Mouse (Mus musculus): ENCODE data around the gene Pga5. TPM values are rescaled to one million over a fixed set of nuclear protein-coding genes. Genes with fewer than 3 reads are reported as not detected.

The Pga5 gene
- polyA plus RNA-seq, 1 experiment = not detected

DNA sequence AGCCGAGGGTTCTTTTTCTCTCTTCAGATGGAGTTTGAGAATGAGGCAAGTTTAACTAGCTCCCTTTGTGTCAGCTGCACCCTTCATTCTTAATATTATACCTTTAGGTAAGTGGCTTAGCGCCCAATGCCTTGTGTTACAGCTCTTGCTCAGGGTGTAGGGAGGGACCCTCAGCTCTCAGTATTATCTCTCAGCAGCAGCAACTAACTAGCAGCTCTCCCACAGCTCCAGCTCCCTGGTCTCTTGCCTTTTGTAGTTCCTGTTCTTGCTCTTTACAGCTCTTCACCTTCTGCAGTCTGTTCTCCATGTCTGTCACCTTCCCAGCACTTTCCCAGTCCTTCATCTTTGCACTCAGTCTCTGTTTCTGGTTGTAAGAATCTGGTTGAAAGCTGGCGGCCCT is 13.8 kb upstream of the Pga5 start:
- Histone ChIP-seq H3K4me3 (replicated peaks) (peak overlapping the region; percentile 47), H3K27me3 (replicated peaks) (no peaks in the 10 kb centered on the region), H3K9me3 (no peaks in the 10 kb centered on the region), H3K36me3 (replicated peaks; ENCODE audit: low read length) (peaks cover 34% of the 10 kb centered on the region), H3K4me1 (peaks cover 92% of the 10 kb centered on the region)
- TF ChIP-seq GATA1 (IDR thresholded peaks at IDR 0.05; ENCODE audit: borderline replicate concordance, low read length) = no peak
- TF ChIP-seq FLI1 (IDR thresholded peaks at IDR 0.05; ENCODE audit: low read length) = no peak

DNA sequence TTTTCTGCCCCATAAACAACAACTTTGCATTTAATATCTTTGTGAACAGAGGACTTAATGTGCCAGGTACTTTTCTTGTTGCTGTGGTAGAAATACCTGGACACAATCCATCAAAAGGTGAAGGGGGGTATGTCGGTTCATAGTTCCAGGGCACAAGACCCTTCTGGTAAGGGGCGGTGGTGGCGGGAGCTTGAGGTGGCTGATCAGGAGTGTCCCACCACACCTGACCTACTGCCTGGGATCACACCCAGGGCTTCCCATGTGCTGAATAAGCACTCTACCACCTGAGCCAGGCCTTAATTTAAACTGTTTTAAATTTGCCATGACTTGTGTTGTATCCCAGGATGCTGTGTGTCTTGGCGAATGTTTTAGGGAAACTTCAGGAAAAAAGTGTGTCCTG is 13.2 kb upstream of the Pga5 start:
- Histone ChIP-seq H3K36me3 (replicated peaks; ENCODE audit: low read length) (peaks cover 34% of the 10 kb centered on the region), H3K4me1 (peaks cover 92% of the 10 kb centered on the region), H3K4me3 (replicated peaks) (no peak overlapping the region)

DNA sequence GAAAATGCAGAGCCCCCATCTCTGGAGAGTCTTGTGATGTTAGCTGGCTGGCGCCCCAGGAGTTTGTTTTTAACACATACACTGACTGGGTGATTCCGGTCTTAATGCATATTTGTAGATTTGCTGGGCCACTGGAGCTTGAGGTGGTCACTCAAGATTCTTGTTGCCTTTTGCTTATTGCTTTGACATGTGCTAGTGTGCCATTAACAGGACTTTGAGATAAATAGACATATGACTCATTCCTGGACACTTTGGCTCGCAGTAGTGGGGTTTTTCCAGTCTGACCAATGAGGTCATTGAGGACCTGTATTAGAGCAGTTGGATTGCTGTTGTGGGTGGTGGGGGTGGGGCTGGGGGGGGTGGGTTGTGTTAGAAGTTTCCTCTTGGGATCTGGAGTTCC is 12.5 kb upstream of the Pga5 start:
- Histone ChIP-seq H3K4me1 (peaks cover 92% of the 10 kb centered on the region), H3K36me3 (replicated peaks; ENCODE audit: low read length) (peaks cover 33% of the 10 kb centered on the region), H3K27me3 (replicated peaks) (no peaks in the 10 kb centered on the region), H3K9me3 (no peaks in the 10 kb centered on the region), H3K4me3 (replicated peaks) (peak overlapping the region; percentile 99)
- no peak for TF ChIP-seq FLI1 (IDR thresholded peaks at IDR 0.05; ENCODE audit: low read length)
- no peak for TF ChIP-seq GATA1 (IDR thresholded peaks at IDR 0.05; ENCODE audit: borderline replicate concordance, low read length)

More for the DNA sequence above, 13.2 kb upstream of the Pga5 start:
- TF ChIP-seq GATA1 (IDR thresholded peaks at IDR 0.05; ENCODE audit: borderline replicate concordance, low read length) (no peak), FLI1 (IDR thresholded peaks at IDR 0.05; ENCODE audit: low read length) (no peak)
- no peaks in the 10 kb centered on the region for H3K9me3 ChIP-seq
- H3K27me3 ChIP-seq (replicated peaks) = no peaks in the 10 kb centered on the region

DNA sequence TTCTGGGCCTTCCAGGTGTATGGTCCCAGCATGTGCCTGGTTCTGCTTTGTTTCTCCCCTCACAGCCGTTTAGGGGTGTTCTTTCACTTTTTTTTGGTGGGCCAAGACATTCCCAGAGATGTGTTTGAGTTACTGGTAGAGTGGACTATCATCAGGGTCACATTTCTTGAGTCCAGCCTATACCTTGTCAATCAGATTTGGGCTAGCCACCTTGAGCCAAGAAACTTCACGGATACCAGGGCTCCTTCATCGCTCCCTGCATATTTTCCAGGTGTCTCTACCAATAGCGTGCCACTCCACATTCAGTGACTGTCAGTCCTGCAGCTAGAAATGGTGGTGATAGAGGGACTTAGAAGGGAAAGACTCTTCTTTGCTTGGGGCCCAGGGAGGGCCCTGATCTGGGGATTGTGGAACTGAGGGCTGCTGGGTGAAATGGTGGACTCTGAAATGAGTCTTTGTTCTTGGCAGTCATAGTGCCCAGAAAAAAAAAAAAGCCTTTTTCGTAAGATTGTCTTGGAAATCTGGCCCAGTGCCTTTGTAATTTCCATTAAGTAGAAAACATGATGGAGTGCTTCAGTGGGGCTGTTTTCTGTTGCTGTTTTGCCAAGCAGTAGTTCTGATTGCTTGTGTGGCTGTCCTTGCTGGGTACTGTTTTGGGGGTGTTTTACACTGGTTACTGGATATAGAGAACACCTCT is 11.7 kb upstream of the Pga5 start:
- H3K27me3 ChIP-seq (replicated peaks) = peaks cover 2% of the 10 kb centered on the region
- H3K4me3 ChIP-seq (replicated peaks) = peak overlapping the region; percentile 99
- peaks cover 93% of the 10 kb centered on the region for H3K4me1 ChIP-seq
- TF ChIP-seq GATA1 (IDR thresholded peaks at IDR 0.05; ENCODE audit: borderline replicate concordance, low read length) = no peak
- peaks cover 29% of the 10 kb centered on the region for H3K36me3 ChIP-seq (replicated peaks; ENCODE audit: low read length)
- H3K9me3 ChIP-seq = no peaks in the 10 kb centered on the region

DNA sequence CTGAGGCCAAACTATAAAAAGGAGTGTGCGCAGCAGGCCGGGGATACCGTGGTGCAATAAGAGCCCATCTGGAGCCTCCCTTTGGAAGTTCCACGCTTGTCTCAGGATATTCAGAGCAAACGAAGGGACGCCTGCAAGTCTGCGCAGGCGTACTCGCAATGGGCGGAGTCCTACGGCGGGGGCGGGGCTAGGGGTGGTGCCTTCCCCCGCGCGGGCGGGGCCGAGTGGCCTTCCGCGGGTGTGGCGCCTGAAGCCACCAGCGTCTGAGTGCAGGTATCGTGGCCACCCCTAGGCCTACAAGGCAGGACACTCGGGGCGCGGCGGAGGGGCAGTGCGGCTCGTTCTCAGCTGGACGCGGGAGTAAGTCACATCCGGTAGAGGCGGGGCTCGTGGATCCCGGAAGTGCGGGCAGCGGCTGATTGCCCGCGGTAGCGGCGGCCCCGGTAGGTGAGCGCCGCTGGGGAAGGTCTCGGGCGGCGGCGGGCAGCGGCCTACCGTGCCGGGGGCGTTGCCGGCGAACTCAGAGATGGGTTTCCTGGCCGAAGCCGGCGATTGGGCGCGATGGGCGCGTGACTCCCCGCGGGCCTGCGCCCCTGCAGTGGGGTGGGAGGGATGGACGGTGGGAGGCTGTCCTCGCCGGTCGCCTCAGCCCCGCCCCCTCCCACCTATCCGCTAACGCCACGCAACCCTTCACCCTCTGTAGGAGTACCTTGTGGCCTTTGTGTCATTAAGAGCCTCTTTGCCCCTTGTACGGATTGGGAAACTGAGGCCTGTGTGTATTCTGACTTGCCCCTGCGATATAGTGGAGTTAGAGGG is 10.9 kb upstream of the Pga5 start, which contains the start of gene Vps37c:
Gene Vps37c (plus strand): TSS at position 199 of the 816 bp plus-strand sequence.
- Histone ChIP-seq H3K9me3 (no peaks in the 10 kb centered on the region), H3K4me1 (peaks cover 93% of the 10 kb centered on the region), H3K27me3 (replicated peaks) (peaks cover 7% of the 10 kb centered on the region), H3K4me3 (replicated peaks) (peak within 1 kb of the TSS; percentile 99), H3K36me3 (replicated peaks; ENCODE audit: low read length) (peaks cover 25% of the 10 kb centered on the region)
- peak; percentile 26; the same call in 1 of the 2 replicates for TF ChIP-seq FLI1 (IDR thresholded peaks at IDR 0.05; ENCODE audit: low read length)
- TF ChIP-seq GATA1 (IDR thresholded peaks at IDR 0.05; ENCODE audit: borderline replicate concordance, low read length) = no peak

DNA sequence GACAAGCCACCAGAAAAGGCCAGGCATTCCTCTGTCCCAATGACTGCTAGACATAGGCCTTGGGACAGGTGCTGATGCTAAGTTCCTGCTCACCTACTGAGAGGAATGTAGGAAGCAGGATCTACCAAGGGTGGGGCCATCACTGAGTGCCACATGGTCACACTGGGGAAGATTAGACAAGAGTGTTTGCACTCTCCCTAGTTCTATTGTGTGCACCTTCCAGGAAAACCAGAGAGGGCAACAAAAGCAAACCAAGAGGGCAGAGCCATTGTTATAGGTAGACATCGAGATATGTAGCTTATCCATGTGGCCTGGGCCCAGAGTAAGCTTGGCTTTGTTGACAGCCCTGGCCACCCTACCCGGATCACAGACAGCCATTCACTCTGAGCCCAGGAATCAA is 7.9 kb upstream of the Pga5 start:
- Histone ChIP-seq H3K9me3 (no peaks in the 10 kb centered on the region), H3K27me3 (replicated peaks) (peaks cover 13% of the 10 kb centered on the region), H3K4me3 (replicated peaks) (no peak overlapping the region), H3K4me1 (peaks cover 83% of the 10 kb centered on the region), H3K36me3 (replicated peaks; ENCODE audit: low read length) (peaks cover 1% of the 10 kb centered on the region)
- TF ChIP-seq FLI1 (IDR thresholded peaks at IDR 0.05; ENCODE audit: low read length) (no peak), GATA1 (IDR thresholded peaks at IDR 0.05; ENCODE audit: borderline replicate concordance, low read length) (no peak)

DNA sequence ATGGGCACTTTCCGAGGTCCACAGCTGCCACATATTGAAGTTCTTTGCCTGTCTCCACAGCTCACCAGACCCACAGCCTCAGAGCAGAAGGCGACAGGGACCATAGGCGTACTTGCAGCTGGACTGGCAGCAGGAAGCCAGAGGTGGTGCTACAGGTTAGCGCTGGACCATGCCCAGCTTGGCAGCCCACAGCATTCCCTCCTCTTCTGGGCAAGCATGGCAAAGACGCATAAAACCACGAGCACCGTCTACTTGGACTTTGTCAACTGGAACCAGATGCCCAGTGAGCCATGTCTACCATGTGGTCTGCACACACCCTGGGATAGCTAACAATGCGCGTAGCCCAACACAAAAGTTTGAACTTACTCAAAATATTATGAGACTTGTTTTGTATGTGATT is 7.2 kb upstream of the Pga5 start:
- H3K9me3 ChIP-seq = no peaks in the 10 kb centered on the region
- peak overlapping the region; percentile 57 for H3K4me3 ChIP-seq (replicated peaks)
- H3K4me1 ChIP-seq = peaks cover 76% of the 10 kb centered on the region
- TF ChIP-seq GATA1 (IDR thresholded peaks at IDR 0.05; ENCODE audit: borderline replicate concordance, low read length) = no peak
- TF ChIP-seq FLI1 (IDR thresholded peaks at IDR 0.05; ENCODE audit: low read length) = no peak
- no peaks in the 10 kb centered on the region for H3K36me3 ChIP-seq (replicated peaks; ENCODE audit: low read length)
- H3K27me3 ChIP-seq (replicated peaks) = peaks cover 13% of the 10 kb centered on the region

DNA sequence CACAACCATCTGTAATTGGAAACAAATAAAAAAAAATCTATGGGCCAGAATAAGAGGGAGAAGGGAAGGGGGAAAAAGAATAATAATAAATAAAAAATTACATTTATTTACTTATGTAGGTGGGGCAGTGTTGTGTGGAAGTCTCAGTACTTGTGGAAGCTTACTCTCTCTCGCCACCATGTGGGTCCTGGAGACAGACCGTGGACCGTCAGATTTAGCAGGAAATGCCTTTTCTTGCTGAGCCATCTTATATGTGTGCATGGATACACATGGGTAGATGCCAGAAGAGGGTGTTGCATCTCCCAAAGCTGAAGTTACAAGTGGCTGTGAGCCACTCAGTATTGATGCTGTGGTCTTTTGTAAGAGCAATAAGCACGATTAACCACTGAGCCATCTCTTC is 3.7 kb upstream of the Pga5 start:
- no peak overlapping the region for H3K4me3 ChIP-seq (replicated peaks)
- no peak for TF ChIP-seq FLI1 (IDR thresholded peaks at IDR 0.05; ENCODE audit: low read length)
- TF ChIP-seq GATA1 (IDR thresholded peaks at IDR 0.05; ENCODE audit: borderline replicate concordance, low read length) = no peak
- H3K36me3 ChIP-seq (replicated peaks; ENCODE audit: low read length) = no peaks in the 10 kb centered on the region
- H3K4me1 ChIP-seq = peaks cover 53% of the 10 kb centered on the region
- H3K9me3 ChIP-seq = no peaks in the 10 kb centered on the region
- peaks cover 19% of the 10 kb centered on the region for H3K27me3 ChIP-seq (replicated peaks)

DNA sequence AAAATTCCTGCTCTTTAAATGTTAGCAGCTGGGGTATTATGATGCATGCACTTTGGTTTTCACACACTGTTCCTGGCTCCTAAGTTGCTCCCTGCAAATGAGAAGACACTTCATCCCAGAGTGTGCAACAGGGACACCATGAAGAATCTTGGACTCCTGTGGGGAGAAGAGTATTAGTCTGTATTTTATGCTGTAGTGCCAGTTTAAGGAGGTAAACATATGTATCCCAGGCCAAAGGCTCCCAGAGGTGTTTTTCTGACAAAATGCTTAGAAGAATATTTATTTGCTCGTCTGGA is 849 bp upstream of the Pga5 start:
- H3K27me3 ChIP-seq (replicated peaks) = peaks cover 34% of the 10 kb centered on the region
- TF ChIP-seq GATA1 (IDR thresholded peaks at IDR 0.05; ENCODE audit: borderline replicate concordance, low read length) = no peak
- TF ChIP-seq FLI1 (IDR thresholded peaks at IDR 0.05; ENCODE audit: low read length) = no peak
- no peak overlapping the region for H3K4me3 ChIP-seq (replicated peaks)
- H3K36me3 ChIP-seq (replicated peaks; ENCODE audit: low read length) = no peaks in the 10 kb centered on the region
- H3K4me1 ChIP-seq = peaks cover 25% of the 10 kb centered on the region
- H3K9me3 ChIP-seq = no peaks in the 10 kb centered on the region

DNA sequence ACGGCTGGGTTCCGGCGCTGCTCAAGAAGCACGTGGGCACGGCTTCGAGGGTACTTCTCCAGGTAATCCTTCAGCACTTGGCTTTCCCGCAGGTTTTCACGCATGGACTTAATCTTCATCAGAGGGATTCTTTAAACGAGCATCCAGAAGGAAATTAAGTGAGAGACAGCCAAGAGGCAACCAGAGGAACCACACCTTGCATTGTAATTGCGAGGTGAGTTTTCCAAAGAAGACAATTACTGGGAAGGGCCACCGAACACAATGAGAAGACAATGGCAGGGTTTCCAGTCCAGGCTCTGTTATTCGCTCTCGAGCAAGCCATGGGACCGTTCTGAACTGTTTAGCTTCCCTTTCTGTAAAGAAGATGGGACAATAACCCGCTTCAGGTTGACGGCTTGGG is 1.2 kb downstream of the Pga5 start:
- Histone ChIP-seq H3K4me1 (peaks cover 22% of the 10 kb centered on the region), H3K27me3 (replicated peaks) (peaks cover 44% of the 10 kb centered on the region), H3K9me3 (no peaks in the 10 kb centered on the region), H3K36me3 (replicated peaks; ENCODE audit: low read length) (no peaks in the 10 kb centered on the region), H3K4me3 (replicated peaks) (no peak overlapping the region)
- no peak for TF ChIP-seq GATA1 (IDR thresholded peaks at IDR 0.05; ENCODE audit: borderline replicate concordance, low read length)
- no peak for TF ChIP-seq FLI1 (IDR thresholded peaks at IDR 0.05; ENCODE audit: low read length)
